Comparison of ENCODE assay signal across 25 mouse cellular contexts in the genomic region with DNA sequence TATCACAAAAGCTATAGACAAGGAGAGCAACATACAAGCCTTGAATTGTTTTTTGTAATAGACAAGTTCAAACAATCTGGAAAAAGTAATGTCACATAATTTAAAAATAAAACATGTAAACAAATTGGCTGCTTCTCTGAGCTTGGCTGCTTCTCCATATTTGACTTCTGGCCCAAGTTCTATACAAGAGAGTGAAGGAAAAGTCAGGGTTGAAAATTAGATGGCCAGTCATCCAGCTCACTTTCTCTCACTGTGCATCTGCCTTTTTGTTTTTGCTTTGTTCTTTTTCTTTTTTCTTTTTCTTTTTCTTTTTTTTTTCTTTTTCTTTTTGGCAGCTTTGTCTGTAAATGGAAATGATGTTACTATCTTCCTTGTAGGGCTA.
A peak's percentile ranks its signal among the peaks of the same experiment; 100 is the strongest.
DNase-seq lines count a peak whose midpoint lies in the region; ATAC-seq and TF ChIP-seq lines count a peak whose summit lies in the region.
"Had no signal": no experiment of that assay in that cellular context is flagged by ENCODE, and none has a peak within 500 bp of the region (broad histone marks: within the 10 kb centered on the region; RNA-seq: fewer than 3 reads in every experiment).

No protein-coding gene starts in this region.

- peak; percentile 2 for DNase-seq in heart, adult 8-10 months (ENCODE audit: low spot score)
- DNase-seq in lung, postnatal 36 days = no peak
- DNase-seq in lung, postnatal 0 days (ENCODE audit: low spot score) = no peak
- DNase-seq in lung, postnatal 14 days = no peak
- DNase-seq in 3T3-L1 (ENCODE audit: low read depth, low spot score) = peak; percentile 3
- DNase-seq in embryo, embryonic 9.5 days (ENCODE audit: extremely low spot score) = no peak
- DNase-seq: B cell, adult 2 months; cerebellum, adult 11-12 months; cerebellum, adult 2 months; cerebellum, adult 9-10 months; cerebellum, postnatal 25 days had no signal

- H3K9me3 ChIP-seq in heart, embryonic 11.5 days (replicated peaks; ENCODE audit: control insufficient read depth, low read length) = no peaks in the 10 kb centered on the region
- H3K9me3 ChIP-seq in lung, embryonic 15.5 days = no peaks in the 10 kb centered on the region
- no peaks in the 10 kb centered on the region for H3K9me3 ChIP-seq in lung, postnatal 0 days (ENCODE audit: low read length)
- H3K9me3 ChIP-seq: embryonic facial prominence, embryonic 13.5 days; embryonic facial prominence, embryonic 15.5 days; forebrain, embryonic 10.5 days; forebrain, embryonic 12.5 days; G1E had no signal

- no peak for ATAC-seq in heart, embryonic 11.5 days (replicated peaks; ENCODE audit: insufficient number of reproducible peaks, low FRiP score, low TSS enrichment)
- ATAC-seq in lung, embryonic 15.5 days (ENCODE audit: borderline replicate concordance, extremely low read depth, low FRiP score, low TSS enrichment) = peak; percentile 76; the same call in 1 of the 2 replicates
- ATAC-seq in lung, postnatal 0 days = 0 out of 2 replicates have a peak, but pooled peaks have one; percentile 11
- ATAC-seq: activated CD4-positive, CD25-positive, alpha-beta regulatory T cell, adult 4 months; CD4-positive, CD25-positive, alpha-beta regulatory T cell, adult 4 months; forebrain, embryonic 14.5 days; forebrain, embryonic 16.5 days; Patski had no signal

- no peak overlapping the region for H3K4me2 ChIP-seq in heart, embryonic 11.5 days
- no peak overlapping the region for H3K4me2 ChIP-seq in lung, embryonic 15.5 days
- H3K4me2 ChIP-seq in lung, postnatal 0 days (replicated peaks; ENCODE audit: low read depth, low read length) = no peak overlapping the region
- H3K4me2 ChIP-seq: embryonic facial prominence, embryonic 13.5 days; embryonic facial prominence, embryonic 15.5 days; forebrain, embryonic 12.5 days had no signal

- H3K36me3 ChIP-seq in heart, embryonic 11.5 days (ENCODE audit: control insufficient read depth, insufficient read depth, low read length) = no peaks in the 10 kb centered on the region
- H3K36me3 ChIP-seq in lung, embryonic 15.5 days = no peaks in the 10 kb centered on the region
- H3K36me3 ChIP-seq in lung, postnatal 0 days (ENCODE audit: insufficient read depth, low read length) = no peaks in the 10 kb centered on the region
- H3K36me3 ChIP-seq: embryonic facial prominence, embryonic 13.5 days; embryonic facial prominence, embryonic 15.5 days; forebrain, embryonic 10.5 days; forebrain, embryonic 12.5 days; G1E had no signal

- no peak overlapping the region for H3K4me3 ChIP-seq in heart, embryonic 11.5 days (ENCODE audit: low read depth, low read length)
- H3K4me3 ChIP-seq in lung, embryonic 15.5 days = no peak overlapping the region
- no peak overlapping the region for H3K4me3 ChIP-seq in lung, postnatal 0 days (ENCODE audit: low read depth, low read length)
- H3K4me3 ChIP-seq: embryonic facial prominence, embryonic 13.5 days; embryonic facial prominence, embryonic 15.5 days; erythroblast, embryonic 14.5 days; forebrain, embryonic 10.5 days; forebrain, embryonic 12.5 days had no signal

- no peaks in the 10 kb centered on the region for H3K4me1 ChIP-seq in heart, embryonic 11.5 days (ENCODE audit: control insufficient read depth, insufficient read depth, low read length)
- peaks cover 16% of the 10 kb centered on the region for H3K4me1 ChIP-seq in lung, embryonic 15.5 days
- no peaks in the 10 kb centered on the region for H3K4me1 ChIP-seq in lung, postnatal 0 days (ENCODE audit: insufficient read depth, low read depth, low read length)
- H3K4me1 ChIP-seq: embryonic facial prominence, embryonic 13.5 days; embryonic facial prominence, embryonic 15.5 days; forebrain, embryonic 12.5 days had no signal

- no peak overlapping the region for H3K9ac ChIP-seq in heart, embryonic 11.5 days (ENCODE audit: low read depth, low read length)
- H3K9ac ChIP-seq in lung, embryonic 15.5 days = no peak overlapping the region
- no peak overlapping the region for H3K9ac ChIP-seq in lung, postnatal 0 days (replicated peaks; ENCODE audit: low read depth)
- H3K9ac ChIP-seq: embryonic facial prominence, embryonic 13.5 days; embryonic facial prominence, embryonic 15.5 days; forebrain, embryonic 12.5 days had no signal

- no peak for TF ChIP-seq CTCF in lung, postnatal 0 days (IDR thresholded peaks at IDR 0.05)

- peak; percentile 3; the same call in 1 of the 2 replicates for TF ChIP-seq EP300 in lung, postnatal 0 days (IDR thresholded peaks at IDR 0.05)

- no peak overlapping the region for H3K27ac ChIP-seq in heart, embryonic 11.5 days (ENCODE audit: low read depth, low read length)
- peak overlapping the region; percentile 46; the same call in 1 of the 2 replicates for H3K27ac ChIP-seq in lung, embryonic 15.5 days
- H3K27ac ChIP-seq in lung, postnatal 0 days (ENCODE audit: low read length) = no peak overlapping the region
- H3K27ac ChIP-seq: embryonic facial prominence, embryonic 13.5 days; embryonic facial prominence, embryonic 15.5 days; forebrain, embryonic 10.5 days; forebrain, embryonic 12.5 days had no signal

- no peaks in the 10 kb centered on the region for H3K27me3 ChIP-seq in heart, embryonic 11.5 days (ENCODE audit: control insufficient read depth, insufficient read depth, low read length)
- no peaks in the 10 kb centered on the region for H3K27me3 ChIP-seq in lung, embryonic 15.5 days
- no peaks in the 10 kb centered on the region for H3K27me3 ChIP-seq in lung, postnatal 0 days (replicated peaks; ENCODE audit: insufficient read depth, low read length)
- H3K27me3 ChIP-seq: CH12.LX; embryonic facial prominence, embryonic 13.5 days; embryonic facial prominence, embryonic 15.5 days; forebrain, embryonic 12.5 days; Patski had no signal

Comparison
In these comparisons a context has a peak if more than half of its experiments do, and no peak if none do; other contexts are left out.
1. DNase-seq: peak in heart, adult 8-10 months (single experiment) and 3T3-L1 (single experiment); none in lung, postnatal 36 days (single experiment), lung, postnatal 0 days (single experiment), lung, postnatal 14 days (single experiment) and embryo, embryonic 9.5 days (single experiment).